Mouse (Mus musculus): ENCODE results near the gene Cir1. TPM values are rescaled to one million over a fixed set of nuclear protein-coding genes. Genes with fewer than 3 reads are reported as not detected.

Gene Cir1
- 24.6 and 30.6 TPM in 2 replicates for total RNA-seq (2017)

- peak; percentile 98 for ATAC-seq (replicated peaks; ENCODE audit: low read depth, poor library complexity, severe bottlenecking)
These were observed at the start of gene Cir1, which contains the start of gene Scrn3 for GRCm38 (mm10) chr2:73312152-73313116. Cir1 (minus strand) TSS chr2:73312701. Scrn3 (plus strand) TSS chr2:73312601.

GRCm38 (mm10) chr2:73360536-73360935 lies 48.0 kb upstream of the Cir1 start:
- ATAC-seq (replicated peaks; ENCODE audit: low read depth, poor library complexity, severe bottlenecking), result no peak

DNA sequence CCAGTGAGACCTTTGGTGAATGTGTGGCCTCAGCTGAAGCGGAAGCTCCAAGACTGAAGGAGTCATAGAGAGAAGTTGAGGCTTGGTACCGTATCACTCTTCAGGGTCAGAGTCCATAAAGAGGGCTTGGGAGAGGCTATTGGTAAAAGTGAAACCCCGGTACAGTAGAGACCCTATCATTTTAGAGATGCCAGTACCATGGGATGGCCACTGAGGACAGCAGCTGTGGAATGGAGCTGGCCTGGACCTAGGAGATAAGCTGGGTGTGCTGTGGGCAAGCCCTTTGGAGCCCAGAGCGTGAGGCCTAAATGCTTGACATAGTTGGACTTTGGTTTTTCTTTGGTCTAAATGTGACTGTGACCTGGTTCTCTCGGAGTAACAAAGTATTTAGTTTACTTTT lies 47.4 kb upstream of the Cir1 start:
- no peak; the same call in 1 of the 2 replicates for ATAC-seq (replicated peaks; ENCODE audit: low read depth, poor library complexity, severe bottlenecking)

- no peak for ATAC-seq (replicated peaks; ENCODE audit: low read depth, poor library complexity, severe bottlenecking)
These were observed 44.5 kb upstream of the Cir1 start for GRCm38 (mm10) chr2:73357004-73357403.

DNA sequence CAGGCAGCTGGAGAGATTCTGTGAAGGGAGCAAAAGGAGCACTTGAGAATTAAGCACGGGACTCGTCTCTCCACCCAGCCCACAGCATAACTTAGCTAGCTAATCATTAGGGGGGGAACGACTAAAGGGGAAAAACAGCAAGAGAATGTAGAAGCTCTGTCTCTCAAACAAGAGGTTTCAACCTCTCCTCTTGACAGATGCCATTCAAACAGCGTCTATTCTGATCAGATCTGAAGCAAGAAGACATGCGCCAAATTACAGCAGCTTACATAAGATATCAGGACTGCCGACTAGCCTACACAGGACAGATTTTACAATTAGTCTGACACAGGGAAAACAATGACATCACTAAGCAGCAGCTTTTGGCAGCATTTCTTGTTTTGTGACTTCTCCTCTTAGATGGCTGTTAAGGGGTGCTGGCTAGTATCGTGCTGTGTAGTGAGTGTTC lies 39.5 kb upstream of the Cir1 start:
- no peak for ATAC-seq (replicated peaks; ENCODE audit: low read depth, poor library complexity, severe bottlenecking)

- no peak for ATAC-seq (replicated peaks; ENCODE audit: low read depth, poor library complexity, severe bottlenecking)
These were observed 39.0 kb upstream of the Cir1 start for GRCm38 (mm10) chr2:73351496-73351895.

GRCm38 (mm10) chr2:73348221-73348620 lies 35.7 kb upstream of the Cir1 start:
- ATAC-seq (replicated peaks; ENCODE audit: low read depth, poor library complexity, severe bottlenecking), result no peak

- no peak for ATAC-seq (replicated peaks; ENCODE audit: low read depth, poor library complexity, severe bottlenecking)
These were observed 35.3 kb upstream of the Cir1 start for GRCm38 (mm10) chr2:73347766-73348165.

DNA sequence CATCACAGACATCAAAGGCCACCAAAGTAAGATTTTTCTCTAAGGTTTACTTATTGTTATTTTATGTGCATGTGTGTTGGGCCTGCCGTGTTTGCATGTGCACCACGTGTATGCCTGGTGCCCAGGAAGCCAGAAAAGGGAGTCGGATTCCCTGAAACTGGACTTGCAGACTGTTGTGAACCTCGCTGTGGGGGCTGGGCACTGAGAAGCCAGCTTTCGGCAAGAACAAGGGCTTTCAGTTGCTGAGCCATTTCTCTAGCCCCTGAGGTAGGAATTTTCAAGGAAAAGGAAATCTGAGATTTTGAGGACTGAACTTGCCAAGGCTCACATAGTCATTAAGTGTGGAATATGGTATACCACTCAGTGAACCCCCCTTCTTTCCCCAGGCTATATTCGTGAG lies 34.6 kb upstream of the Cir1 start:
- ATAC-seq (replicated peaks; ENCODE audit: low read depth, poor library complexity, severe bottlenecking), result no peak

DNA sequence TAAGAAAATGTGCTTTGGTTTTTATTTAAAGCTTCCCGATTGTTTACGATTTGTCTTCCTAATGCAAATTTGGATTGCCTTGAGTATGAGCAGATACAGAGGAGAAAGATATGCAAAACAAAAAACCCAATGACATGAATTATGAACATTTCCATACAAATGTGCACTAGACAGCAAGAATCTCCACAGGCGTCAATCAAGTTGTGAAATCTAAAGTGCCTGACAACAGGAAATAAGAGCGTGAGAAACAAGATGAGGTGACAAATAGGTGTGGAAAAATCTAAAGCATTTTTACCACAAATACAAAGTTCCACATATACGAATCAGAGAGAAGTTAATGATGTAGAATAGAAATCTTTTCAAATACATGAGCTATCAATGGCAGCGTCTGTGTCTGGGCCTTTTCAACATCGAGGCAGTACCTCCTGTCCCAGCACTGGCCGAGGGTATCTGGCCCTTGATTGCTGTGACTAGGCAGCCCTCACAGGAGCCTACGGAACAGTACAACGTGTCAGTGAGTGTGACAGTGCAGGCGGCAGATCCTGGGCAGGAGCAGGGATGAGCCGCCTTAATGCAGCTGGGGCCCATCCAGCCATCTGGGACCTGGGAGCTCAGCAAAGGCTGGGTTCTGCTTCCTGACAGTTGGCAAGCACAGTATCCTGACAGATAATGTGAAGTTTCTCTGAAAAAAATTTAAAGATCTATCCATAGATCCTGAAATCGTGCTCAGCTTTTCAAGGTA lies 34.0 kb upstream of the Cir1 start:
- no peak for ATAC-seq (replicated peaks; ENCODE audit: low read depth, poor library complexity, severe bottlenecking)

- ATAC-seq (replicated peaks; ENCODE audit: low read depth, poor library complexity, severe bottlenecking), result no peak
These were observed 32.7 kb upstream of the Cir1 start for GRCm38 (mm10) chr2:73345204-73345603.

- ATAC-seq (replicated peaks; ENCODE audit: low read depth, poor library complexity, severe bottlenecking), result no peak
These were observed 31.2 kb upstream of the Cir1 start for GRCm38 (mm10) chr2:73343701-73344100.

- peak; percentile 66; the same call in 1 of the 2 replicates for ATAC-seq (replicated peaks; ENCODE audit: low read depth, poor library complexity, severe bottlenecking)
These were observed 25.9 kb upstream of the Cir1 start for GRCm38 (mm10) chr2:73338415-73338814.

GRCm38 (mm10) chr2:73335949-73336348 lies 23.4 kb upstream of the Cir1 start:
- ATAC-seq (replicated peaks; ENCODE audit: low read depth, poor library complexity, severe bottlenecking), result no peak

DNA sequence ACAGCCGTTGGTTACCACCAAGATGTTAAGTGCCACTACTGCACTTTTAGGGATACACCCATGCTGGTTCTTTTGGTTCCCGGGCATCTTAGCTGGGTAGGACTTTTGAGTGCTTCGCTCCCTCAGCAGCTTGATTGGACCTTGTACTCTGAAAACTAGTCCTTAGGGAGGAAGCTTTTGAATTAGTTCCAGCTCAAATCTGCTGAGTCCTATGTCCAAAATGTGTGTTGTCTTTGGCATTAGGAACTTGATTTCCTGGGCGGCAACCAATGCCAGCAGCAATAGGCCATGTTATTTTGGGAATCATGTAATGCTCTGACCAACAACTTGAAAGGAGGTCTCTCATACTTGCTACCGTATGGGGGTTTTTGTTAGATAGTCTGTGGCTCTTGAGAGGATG lies 13.4 kb upstream of the Cir1 start:
- no peak for ATAC-seq (replicated peaks; ENCODE audit: low read depth, poor library complexity, severe bottlenecking)

DNA sequence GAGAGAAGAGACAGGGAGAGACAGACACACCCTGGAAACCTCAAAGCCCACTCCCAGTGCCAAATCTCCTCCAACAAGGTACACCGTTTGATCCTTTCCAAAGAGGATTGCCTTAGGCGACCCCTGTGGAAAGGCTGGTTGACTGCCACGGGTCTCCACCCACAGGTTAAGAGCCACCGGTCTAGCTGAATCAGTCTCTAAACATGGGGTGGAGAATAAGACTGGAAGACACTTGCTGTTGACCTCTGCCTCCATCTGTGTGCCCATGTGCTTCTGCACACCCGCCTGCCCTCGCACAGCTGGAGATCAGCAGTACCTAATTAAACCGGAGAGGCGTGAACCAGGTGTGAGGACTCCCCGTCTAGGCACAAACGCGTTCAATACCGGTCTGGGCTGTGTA lies 10.5 kb upstream of the Cir1 start:
- ATAC-seq (replicated peaks; ENCODE audit: low read depth, poor library complexity, severe bottlenecking), result no peak

DNA sequence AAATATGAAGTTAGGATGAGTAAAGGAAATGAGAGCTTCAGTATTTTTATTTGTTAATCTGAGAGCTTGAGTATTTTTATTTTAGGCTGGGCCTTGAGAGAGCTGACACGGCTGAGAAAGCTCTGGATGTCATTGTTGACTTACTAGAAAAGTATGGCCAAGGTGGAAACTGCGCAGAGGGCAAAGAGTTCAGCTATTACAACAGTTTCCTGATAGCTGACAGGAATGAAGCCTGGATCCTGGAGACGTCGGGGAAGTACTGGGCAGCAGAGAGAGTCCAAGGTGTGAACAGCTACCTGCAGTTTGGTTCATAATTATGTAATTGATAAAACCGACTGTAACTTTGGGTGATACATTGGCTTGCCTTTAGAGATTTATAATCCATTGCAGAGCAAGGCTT lies 6.7 kb upstream of the Cir1 start:
- ATAC-seq (replicated peaks; ENCODE audit: low read depth, poor library complexity, severe bottlenecking), result no peak

GRCm38 (mm10) chr2:73317426-73317825 lies 4.9 kb upstream of the Cir1 start:
- no peak for ATAC-seq (replicated peaks; ENCODE audit: low read depth, poor library complexity, severe bottlenecking)

GRCm38 (mm10) chr2:73314311-73314710 lies 1.8 kb upstream of the Cir1 start:
- no peak for ATAC-seq (replicated peaks; ENCODE audit: low read depth, poor library complexity, severe bottlenecking)

DNA sequence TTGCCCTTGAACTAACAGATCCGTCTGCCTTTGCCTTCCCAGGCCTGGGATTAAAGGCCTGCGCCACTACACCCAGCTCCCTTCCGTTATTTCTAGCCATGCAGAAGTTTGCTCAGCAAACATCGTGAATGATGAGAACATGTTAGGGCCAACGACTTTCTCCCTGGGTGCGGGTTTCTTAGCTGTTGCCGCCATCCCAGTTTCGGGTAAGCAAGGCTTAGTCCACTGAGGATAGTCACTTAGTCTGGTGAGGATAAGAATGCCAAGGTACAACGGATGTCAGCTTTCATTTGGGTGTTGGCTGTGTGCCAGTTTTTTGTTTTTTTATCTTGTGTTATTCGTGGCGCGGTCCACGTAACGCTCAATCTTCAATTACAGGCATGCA lies 608 bp upstream of the Cir1 start:
- no peak; the same call in 1 of the 2 replicates for ATAC-seq (replicated peaks; ENCODE audit: low read depth, poor library complexity, severe bottlenecking)

- ATAC-seq (replicated peaks; ENCODE audit: low read depth, poor library complexity, severe bottlenecking), result no peak
These were observed 6.5 kb downstream of the Cir1 start for GRCm38 (mm10) chr2:73306006-73306405.

Data from common myeloid progenitor, adult 5-6 weeks (primary cell).